7 mouse cellular contexts compared by ENCODE assay signal in genomic region chr15:78119704-78120103, GRCm38 (mm10). TPM values are rescaled to one million over a fixed set of nuclear protein-coding genes. Genes with fewer than 3 reads are reported as not detected.
DNase-seq lines count a peak whose midpoint lies in the region; ATAC-seq and TF ChIP-seq lines count a peak whose summit lies in the region.

Gene Cacng2 (minus strand): TSS chr15:78120028.

- no peaks in the 10 kb centered on the region for H3K79me2 ChIP-seq in heart, adult 2 months (replicated peaks; ENCODE audit: control insufficient read depth, insufficient read depth, low read length)

- H3K27ac ChIP-seq in embryonic facial prominence, embryonic 13.5 days = no peak within 1 kb of the TSS
- H3K27ac ChIP-seq in heart, adult 2 months = no peak within 1 kb of the TSS
- no peak within 1 kb of the TSS for H3K27ac ChIP-seq in kidney, adult 2 months (ENCODE audit: insufficient read depth, low read depth, low read length)
- no peak within 1 kb of the TSS for H3K27ac ChIP-seq in limb, embryonic 11.5 days (replicated peaks; ENCODE audit: low read depth, low read length)
- peak within 1 kb of the TSS; percentile 86 for H3K27ac ChIP-seq in midbrain, embryonic 14.5 days (replicated peaks; ENCODE audit: low read depth, low read length)

- no peak within 1 kb of the TSS for H3K9ac ChIP-seq in embryonic facial prominence, embryonic 13.5 days
- H3K9ac ChIP-seq in heart, adult 2 months (ENCODE audit: low read depth, low read length) = no peak within 1 kb of the TSS
- H3K9ac ChIP-seq in limb, embryonic 11.5 days (ENCODE audit: low read length) = no peak within 1 kb of the TSS
- peak within 1 kb of the TSS; percentile 91 for H3K9ac ChIP-seq in midbrain, embryonic 14.5 days (replicated peaks; ENCODE audit: low read length)

- H3K36me3 ChIP-seq in embryonic facial prominence, embryonic 13.5 days = no peaks in the 10 kb centered on the region
- H3K36me3 ChIP-seq in heart, adult 2 months (ENCODE audit: control insufficient read depth, insufficient read depth, low read length) = no peaks in the 10 kb centered on the region
- no peaks in the 10 kb centered on the region for H3K36me3 ChIP-seq in kidney, adult 2 months (ENCODE audit: control insufficient read depth, insufficient read depth, low read length)
- no peaks in the 10 kb centered on the region for H3K36me3 ChIP-seq in limb, embryonic 11.5 days (ENCODE audit: control insufficient read depth, insufficient read depth, low read length)
- H3K36me3 ChIP-seq in midbrain, embryonic 14.5 days (ENCODE audit: control insufficient read depth, insufficient read depth, low read length) = no peaks in the 10 kb centered on the region

- TF ChIP-seq POLR2A in heart, adult 2 months (IDR thresholded peaks at IDR 0.05; ENCODE audit: insufficient read depth, low read depth, low read length) = no peak
- no peak for TF ChIP-seq POLR2A in kidney, adult 2 months (IDR thresholded peaks at IDR 0.05; ENCODE audit: low read depth, low read length)

- H3K9me3 ChIP-seq in embryonic facial prominence, embryonic 13.5 days = no peaks in the 10 kb centered on the region
- no peaks in the 10 kb centered on the region for H3K9me3 ChIP-seq in limb, embryonic 11.5 days (ENCODE audit: control insufficient read depth, low read length)
- no peaks in the 10 kb centered on the region for H3K9me3 ChIP-seq in midbrain, embryonic 14.5 days (ENCODE audit: control insufficient read depth, low read length)

- no peak for TF ChIP-seq EP300 in heart, adult 2 months (IDR thresholded peaks at IDR 0.05; ENCODE audit: insufficient read depth, low read depth, low read length)

- peak; percentile 99 for DNase-seq in adrenal gland, postnatal 14 days
- peak; percentile 93 for DNase-seq in heart, adult 2 months
- peak; percentile 97 for DNase-seq in kidney, adult 2 months
- DNase-seq in limb, embryonic 11.5 days (ENCODE audit: low spot score) = peak; percentile 100
- peak; percentile 88 for DNase-seq in midbrain, embryonic 14.5 days
- peak; percentile 74 to 82 for DNase-seq in spleen, adult 18-20 months

- under 1% methylated on average over 40 of the region's 42 CpGs for WGBS in embryonic facial prominence, embryonic 13.5 days
- WGBS in heart, adult 2 months = 2% methylated on average over 37 of the region's 42 CpGs
- WGBS in kidney, adult 2 months = under 1% methylated on average over 42 of the region's 42 CpGs
- WGBS in limb, embryonic 11.5 days = under 1% methylated on average over 42 of the region's 42 CpGs
- under 1% methylated on average over 42 of the region's 42 CpGs for whole genome bisulfite sequencing in midbrain, embryonic 14.5 days

- intact Hi-C loops in heart, adult 2 months (cut with DNase I) = loop anchor here (10.0 kb wide), 1 partner anchor 185 kb away; no protein-coding TSS in a partner anchor

- ATAC-seq in embryonic facial prominence, embryonic 13.5 days (ENCODE audit: insufficient number of reproducible peaks, insufficient read depth, low FRiP score, low TSS enrichment, low read depth) = peak; percentile 96
- peak; percentile 96 for ATAC-seq in limb, embryonic 11.5 days (ENCODE audit: insufficient number of reproducible peaks, low FRiP score, low TSS enrichment, low read depth)
- ATAC-seq in midbrain, embryonic 14.5 days (ENCODE audit: low FRiP score, low TSS enrichment) = peak; percentile 86

- H3K27me3 ChIP-seq in embryonic facial prominence, embryonic 13.5 days = peaks cover 31% of the 10 kb centered on the region
- H3K27me3 ChIP-seq in heart, adult 2 months (ENCODE audit: control insufficient read depth, insufficient read depth, low read length) = peaks cover 1% of the 10 kb centered on the region; the same call in 1 of the 2 replicates
- no peaks in the 10 kb centered on the region for H3K27me3 ChIP-seq in kidney, adult 2 months (replicated peaks; ENCODE audit: control insufficient read depth, insufficient read depth, low read length)
- H3K27me3 ChIP-seq in limb, embryonic 11.5 days (ENCODE audit: control insufficient read depth, insufficient read depth, low read length) = peaks cover 8% of the 10 kb centered on the region
- H3K27me3 ChIP-seq in midbrain, embryonic 14.5 days (ENCODE audit: control insufficient read depth, insufficient read depth, low read length) = no peaks in the 10 kb centered on the region; the same call in 1 of the 2 replicates

- TF ChIP-seq CTCF in heart, adult 2 months (IDR thresholded peaks at IDR 0.05) = no peak
- no peak for TF ChIP-seq CTCF in kidney, adult 2 months (conservative IDR thresholded peaks at IDR 0.05; ENCODE audit: insufficient read depth, insufficient read length, low read depth, low read length)

- peak within 1 kb of the TSS; percentile 65 for H3K4me2 ChIP-seq in embryonic facial prominence, embryonic 13.5 days
- peak within 1 kb of the TSS; percentile 45 for H3K4me2 ChIP-seq in limb, embryonic 11.5 days (ENCODE audit: low read depth, severe bottlenecking)
- peak within 1 kb of the TSS; percentile 65 for H3K4me2 ChIP-seq in midbrain, embryonic 14.5 days (ENCODE audit: low read length)

- peak within 1 kb of the TSS; percentile 31 for H3K4me3 ChIP-seq in embryonic facial prominence, embryonic 13.5 days
- no peak within 1 kb of the TSS for H3K4me3 ChIP-seq in heart, adult 2 months
- no peak within 1 kb of the TSS for H3K4me3 ChIP-seq in kidney, adult 2 months (ENCODE audit: insufficient read depth, low read depth, low read length)
- no peak within 1 kb of the TSS for H3K4me3 ChIP-seq in limb, embryonic 11.5 days (ENCODE audit: low read depth, low read length)
- H3K4me3 ChIP-seq in midbrain, embryonic 14.5 days (replicated peaks; ENCODE audit: low read depth, low read length) = peak within 1 kb of the TSS; percentile 62

- peaks cover 4% of the 10 kb centered on the region; the same call in 1 of the 2 replicates for H3K4me1 ChIP-seq in embryonic facial prominence, embryonic 13.5 days
- H3K4me1 ChIP-seq in heart, adult 2 months (ENCODE audit: control insufficient read depth, insufficient read depth, low read length) = no peaks in the 10 kb centered on the region
- H3K4me1 ChIP-seq in kidney, adult 2 months (ENCODE audit: control insufficient read depth, insufficient read depth, low read length) = no peaks in the 10 kb centered on the region
- peaks cover 3% of the 10 kb centered on the region; the same call in 1 of the 2 replicates for H3K4me1 ChIP-seq in limb, embryonic 11.5 days (ENCODE audit: control insufficient read depth, insufficient read depth, low read length)
- peaks cover 29% of the 10 kb centered on the region for H3K4me1 ChIP-seq in midbrain, embryonic 14.5 days (ENCODE audit: control insufficient read depth, insufficient read depth, low read length)

RNA-seq across cellular contexts. Expression of gene Cacng2, which starts in this region (rescaled TPM):
- 0.26 and 0.60 TPM in 2 replicates for total RNA-seq in adrenal gland, postnatal 14 days (2021)
- polyA plus RNA-seq in embryonic facial prominence, embryonic 13.5 days (2015; fragmentation: Nextera tagmentation; extraction: Ambion mirVana) = 0.04 and 0.14 TPM in 2 replicates
- total RNA-seq in heart, adult 2 months (2021) = not detected
- polyA plus RNA-seq in heart, adult 2 months (2012; rRNA removed) = 0.03 TPM in 1 of 2 replicates, not detected in the other
- polyA plus RNA-seq in kidney, adult 2 months (2012; rRNA removed) = 0.02 TPM in 1 of 2 replicates, not detected in the other
- polyA plus RNA-seq in limb, embryonic 11.5 days (2014; fragmentation: Nextera tagmentation; extraction: Ambion mirVana) = not detected in 2 replicates
- polyA plus RNA-seq in midbrain, embryonic 14.5 days (2014; fragmentation: Nextera tagmentation; extraction: Ambion mirVana) = 12.7 and 19.7 TPM in 2 replicates

Comparison
In these comparisons a context has a peak if more than half of its experiments do, and no peak if none do; other contexts are left out.
1. RNA of gene Cacng2 (polyA plus RNA-seq): 12.7 to 19.7 TPM in midbrain, embryonic 14.5 days; 0.04 to 0.14 TPM in embryonic facial prominence, embryonic 13.5 days, 0.02 TPM in kidney, adult 2 months, 0.03 TPM in heart, adult 2 months and not detected in limb, embryonic 11.5 days; every median in the first group is over 10 times any median in the second.
2. Peak in DNase-seq in adrenal gland, postnatal 14 days; RNA of the gene not detected or under 1 TPM.
3. Peak in ATAC-seq, H3K4me3 ChIP-seq and H3K4me2 ChIP-seq in embryonic facial prominence, embryonic 13.5 days; RNA of the gene not detected or under 1 TPM.
4. Peak in DNase-seq in heart, adult 2 months; RNA of the gene not detected or under 1 TPM.
5. Peak in DNase-seq in kidney, adult 2 months; RNA of the gene not detected or under 1 TPM.
6. Peak in DNase-seq, ATAC-seq and H3K4me2 ChIP-seq in limb, embryonic 11.5 days; RNA of the gene not detected or under 1 TPM.
7. Peak in every context shown above with its lines, with median percentiles within 50 percentile points of each other: DNase-seq, ATAC-seq and H3K4me2 ChIP-seq.